Mouse (Mus musculus) left cerebral cortex, postnatal 10 days (tissue): ENCODE results near the gene Olfr1369-ps1. TPM values are rescaled to one million over a fixed set of nuclear protein-coding genes. Genes with fewer than 3 reads are reported as not detected.
"Not testable (repeated sequence)": the region's sequence is repeated elsewhere in the genome, so short reads cannot be mapped to it uniquely, and the experiment has no call there.

ENCODE experiments used
- DNase-seq, 2 experiments: peaks; one replicate each; pipeline ENCODE4 v3.0.0; 2021 to 2022; ENCODE audit warnings: low spot score in 2 of 2, mixed read lengths in 1 of 2; ENCODE audit errors: extremely low spot score in 1 of 2
- intact Hi-C: fragments of 180-260 bp; cut with DNase I; formaldehyde crosslinking; loops from one replicate; pipeline ENCODE4 v1.15.1; 2025
- total RNA-seq, 2 experiments: library from RNA; stranded (reverse); gene quantifications; 2 replicates each; pipeline ENCODE4 v1.2.3; 2021

The Olfr1369-ps1 gene
- total RNA-seq: not detected

DNA sequence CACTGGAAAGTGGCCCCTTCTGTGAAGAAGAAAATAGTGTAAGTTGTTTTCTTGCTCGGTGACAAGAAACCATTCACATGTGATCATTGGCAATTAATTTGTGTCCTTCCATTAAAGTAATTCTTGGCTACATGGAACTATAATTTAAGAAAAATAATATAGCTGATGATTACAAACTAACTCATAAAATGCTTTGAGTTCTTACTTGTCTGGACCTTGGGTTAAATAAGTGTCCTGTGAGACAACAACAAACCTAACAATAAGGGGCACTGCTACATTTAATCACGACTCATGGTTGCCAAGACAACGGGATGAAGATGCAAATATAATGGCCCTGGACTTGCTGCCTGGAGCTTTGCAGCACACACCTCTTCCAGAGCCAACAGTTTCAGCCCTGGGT is at the start of gene Olfr1369-ps1:
TSS of gene Olfr1369-ps1 (plus strand) at position 301 of the 400 bp plus-strand sequence.
- intact Hi-C loops: not testable (repeated sequence)

DNA sequence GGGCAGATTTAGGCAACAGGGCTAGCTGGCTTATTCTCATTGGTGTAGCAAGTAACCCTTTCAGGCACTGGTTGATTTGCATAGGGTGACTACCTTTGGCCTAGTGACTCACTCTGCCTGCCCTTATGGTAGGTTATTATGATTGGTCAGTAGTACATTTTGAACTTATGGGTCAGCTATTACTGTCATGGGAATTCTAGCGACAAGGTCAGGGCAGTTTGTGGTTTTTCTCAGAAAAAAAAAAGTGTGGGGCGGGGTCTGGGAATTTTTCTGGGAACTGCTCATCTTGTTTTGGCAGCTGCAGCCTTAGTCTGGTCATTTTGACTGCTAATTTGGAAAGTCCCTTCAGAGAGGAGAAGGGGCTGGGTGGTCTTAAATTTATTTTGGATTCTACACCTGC is 45.3 kb upstream of the Olfr1369-ps1 start:
- DNase-seq: no peak
- intact Hi-C loops: no loop called here

More for the DNA sequence above, at the start of gene Olfr1369-ps1:
- DNase-seq: not testable (repeated sequence)

- no peak for DNase-seq
Observed at GRCm38 (mm10) chr13:21074847-21075246, 36.4 kb upstream of the Olfr1369-ps1 start, which contains the start of gene Olfr1370. Gene Olfr1370, minus strand, starts transcription at chr13:21074947.

GRCm38 (mm10) chr13:21082686-21083085 is 28.6 kb upstream of the Olfr1369-ps1 start:
- intact Hi-C loops: no loop called here
- no peak for DNase-seq

More at GRCm38 (mm10) chr13:21074847-21075246, 36.4 kb upstream of the Olfr1369-ps1 start, which contains the start of gene Olfr1370:
- intact Hi-C loops: no loop called here

GRCm38 (mm10) chr13:21109759-21110158 is 1.5 kb upstream of the Olfr1369-ps1 start:
- no peak for DNase-seq
- intact Hi-C loops: no loop called here

- intact Hi-C loops: no loop called here
- DNase-seq: no peak
Observed at GRCm38 (mm10) chr13:21110441-21110840, 842 bp upstream of the Olfr1369-ps1 start.

- intact Hi-C loops: no loop called here
- DNase-seq: no peak
Observed at GRCm38 (mm10) chr13:21114121-21114520, 2.8 kb downstream of the Olfr1369-ps1 start.

GRCm38 (mm10) chr13:21129339-21129738 is 18.1 kb downstream of the Olfr1369-ps1 start, which contains the start of gene Olfr263:
Gene Olfr263, plus strand, starts transcription at chr13:21129639.
- intact Hi-C loops, DNase-seq: not testable (repeated sequence)

DNA sequence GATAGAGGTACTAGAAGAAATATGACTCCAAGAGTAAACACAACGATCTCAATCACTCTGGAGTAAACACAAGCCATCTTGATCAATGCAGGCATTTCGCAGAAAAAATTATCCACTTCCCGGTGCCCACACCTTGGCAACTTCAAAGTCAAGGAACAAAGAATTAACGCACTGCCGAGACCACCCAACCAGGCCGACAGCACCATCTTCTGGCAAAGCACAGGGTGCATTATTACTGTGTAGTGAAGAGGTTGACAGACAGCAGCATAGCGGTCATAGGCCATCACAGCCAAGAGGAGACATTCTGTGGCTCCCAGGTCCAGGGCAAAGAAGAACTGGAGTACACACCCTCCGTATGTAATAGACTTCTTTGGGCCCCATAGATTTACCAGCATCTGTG is 31.1 kb downstream of the Olfr1369-ps1 start:
- intact Hi-C loops: no loop called here
- no peak for DNase-seq

- intact Hi-C loops: no loop called here
- no peak for DNase-seq
Observed at GRCm38 (mm10) chr13:21145767-21146166, 34.5 kb downstream of the Olfr1369-ps1 start, which contains the start of gene Olfr1368. Gene Olfr1368, minus strand, starts transcription at chr13:21145867.

DNA sequence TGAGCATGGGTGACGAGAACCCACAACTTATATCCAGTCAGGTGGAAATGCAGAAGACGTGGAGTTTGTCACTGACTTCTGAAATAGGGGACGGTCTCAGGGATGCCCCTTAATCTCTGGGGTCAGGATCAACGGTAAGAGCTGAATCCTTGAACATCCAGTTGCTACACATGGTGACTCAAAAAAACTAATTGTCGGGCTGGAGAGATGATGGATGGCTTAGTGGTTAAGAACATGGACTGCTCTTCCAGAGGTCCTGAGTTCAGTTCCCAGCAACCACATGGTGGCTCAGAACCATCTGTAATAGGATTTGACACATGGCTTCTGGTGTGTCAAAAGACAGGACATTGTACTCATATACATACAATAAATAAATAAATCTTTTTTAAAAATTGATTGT is 44.6 kb downstream of the Olfr1369-ps1 start:
- no peak for DNase-seq
- intact Hi-C loops: loop anchor here (5.0 kb wide), 2 partner anchors 844 to 859 kb away; no protein-coding TSS in a partner anchor

DNA sequence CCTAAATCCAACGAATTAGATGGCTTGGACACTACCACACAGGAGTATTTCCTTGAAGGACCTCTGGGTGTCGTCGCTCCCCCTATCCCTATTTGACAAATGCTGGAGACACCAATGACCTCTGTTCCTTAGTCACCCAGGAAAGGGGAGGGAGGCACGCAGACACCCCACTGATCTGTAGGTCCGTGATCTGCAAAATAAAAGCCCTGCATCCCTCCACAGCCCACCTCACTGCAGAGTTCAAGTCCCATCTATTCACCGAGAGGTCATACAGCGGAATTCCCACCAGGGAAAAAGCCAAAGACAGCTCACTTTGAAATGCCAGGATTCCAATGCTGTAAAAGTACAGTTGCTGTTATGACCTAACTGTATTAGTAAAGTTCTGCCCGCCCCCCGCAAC is 46.8 kb downstream of the Olfr1369-ps1 start:
- no peak for DNase-seq
- intact Hi-C loops: loop anchor here (5.0 kb wide), 2 partner anchors 846 to 861 kb away; no protein-coding TSS in a partner anchor

- intact Hi-C loops: loop anchor here (5.0 kb wide), 2 partner anchors 847 to 862 kb away; no protein-coding TSS in a partner anchor
Observed at GRCm38 (mm10) chr13:21158785-21159474, 47.6 kb downstream of the Olfr1369-ps1 start.

DNA sequence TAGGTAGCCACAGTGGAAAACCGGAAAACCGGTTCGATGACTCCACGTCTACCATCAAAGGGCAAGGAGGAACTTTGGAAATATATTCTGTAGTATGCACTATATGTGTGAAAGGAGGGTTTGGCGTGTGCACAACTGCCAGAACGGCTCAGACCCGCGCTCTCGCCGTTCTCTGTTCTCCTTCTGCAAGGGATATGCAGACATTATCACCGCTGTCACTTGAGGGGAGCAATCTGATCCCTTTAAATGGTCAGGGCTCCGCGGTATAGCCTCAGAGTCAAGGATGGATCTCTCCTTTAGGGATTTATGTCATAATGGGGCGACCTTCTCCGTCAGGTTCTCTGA is 48.2 kb downstream of the Olfr1369-ps1 start:
- DNase-seq: peak in 1 of 2 experiments; percentile 32
- intact Hi-C loops: loop anchor here (5.0 kb wide), 2 partner anchors 847 to 862 kb away; no protein-coding TSS in a partner anchor

More at GRCm38 (mm10) chr13:21158785-21159474, 47.6 kb downstream of the Olfr1369-ps1 start:
- DNase-seq: peak; percentile 80 to 87

- DNase-seq: no peak
- intact Hi-C loops: loop anchor here (5.0 kb wide), 1 partner anchor 72 kb away; no protein-coding TSS in a partner anchor
Observed at GRCm38 (mm10) chr13:21160041-21160511, 48.8 kb downstream of the Olfr1369-ps1 start.

- peak; percentile 88 to 89 for DNase-seq
Observed at GRCm38 (mm10) chr13:21160657-21161590, 49.6 kb downstream of the Olfr1369-ps1 start.

DNA sequence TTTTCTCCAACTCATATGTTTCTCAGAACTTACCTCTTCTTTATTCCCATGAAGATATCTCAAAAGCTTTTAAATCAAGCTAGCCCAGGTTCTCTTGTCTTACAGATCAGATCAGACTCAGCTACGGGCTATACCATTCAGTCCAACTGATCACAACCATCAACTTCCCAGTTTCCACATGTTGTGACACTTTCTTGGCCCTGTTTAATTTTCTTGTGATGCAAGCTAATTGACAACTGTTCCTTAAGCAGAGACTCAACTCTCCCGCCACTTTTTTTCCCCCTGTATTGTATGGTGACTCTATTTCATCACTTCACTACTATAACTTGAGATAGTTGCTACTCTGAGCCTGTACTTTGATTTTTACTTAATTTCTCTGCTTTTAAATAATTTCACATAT is 50.3 kb downstream of the Olfr1369-ps1 start:
- intact Hi-C loops: loop anchor here (5.0 kb wide), 1 partner anchor 71 kb away; no protein-coding TSS in a partner anchor
- no peak for DNase-seq

More at GRCm38 (mm10) chr13:21160657-21161590, 49.6 kb downstream of the Olfr1369-ps1 start:
- intact Hi-C loops: loop anchor here (5.0 kb wide), 1 partner anchor 71 kb away; no protein-coding TSS in a partner anchor

DNA sequence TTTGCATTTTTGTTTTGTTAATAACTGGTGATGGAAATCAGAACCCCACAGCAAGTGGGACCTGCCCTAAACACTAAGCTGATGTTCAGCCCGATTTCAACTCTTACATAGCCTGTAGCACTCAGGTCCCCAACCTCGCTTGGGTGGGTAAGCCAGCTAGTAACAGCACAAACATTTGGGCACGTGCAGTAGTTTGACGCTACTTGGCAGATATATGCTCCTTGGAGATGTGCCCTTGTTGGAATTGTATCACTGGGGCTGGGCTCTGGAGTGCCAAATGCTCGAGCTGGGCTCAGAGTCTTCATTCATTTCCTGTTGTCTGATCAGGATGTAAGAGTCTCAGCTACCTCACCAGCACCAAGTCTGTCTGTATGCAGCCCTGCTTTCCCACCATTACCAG is 51.3 kb downstream of the Olfr1369-ps1 start:
- intact Hi-C loops: loop anchor here (5.0 kb wide), 1 partner anchor 70 kb away; no protein-coding TSS in a partner anchor
- no peak for DNase-seq
